Mouse (Mus musculus) MEL-GATA-1-ER (cell line): Measurements from ENCODE around the gene Defb43.

Experiments used
- DNase-seq: peaks from one replicate; pipeline ENCODE4 v3.0.0-alpha.2; 2012; ENCODE audit warnings: low read depth; ENCODE audit errors: extremely low read depth

Defb43 gene

GRCm38 (mm10) chr14:63011471-63011870, at the start of gene Defb43:
TSS of gene Defb43 (plus strand) at chr14:63011771.
- no peak for DNase-seq

- DNase-seq, result no peak
Observed at GRCm38 (mm10) chr14:62963632-62964031, 47.9 kb upstream of the Defb43 start.

GRCm38 (mm10) chr14:62965342-62965741, 46.2 kb upstream of the Defb43 start:
- DNase-seq, result no peak

GRCm38 (mm10) chr14:62965811-62966520, 45.6 kb upstream of the Defb43 start:
- DNase-seq, result no peak

GRCm38 (mm10) chr14:62975046-62975445, 36.5 kb upstream of the Defb43 start:
- peak; percentile 30 for DNase-seq

GRCm38 (mm10) chr14:62979815-62980214, 31.8 kb upstream of the Defb43 start:
- DNase-seq, result peak; percentile 70

- DNase-seq, result no peak
Observed at GRCm38 (mm10) chr14:62984410-62984809, 27.2 kb upstream of the Defb43 start, which contains the start of gene Defb48. TSS of gene Defb48 (minus strand) at chr14:62984510.

GRCm38 (mm10) chr14:62991271-62991670, 20.3 kb upstream of the Defb43 start:
- DNase-seq, result no peak

- no peak for DNase-seq
Observed at GRCm38 (mm10) chr14:62991849-62992510, 19.6 kb upstream of the Defb43 start.

- no peak for DNase-seq
Observed at GRCm38 (mm10) chr14:62997777-62998176, 13.8 kb upstream of the Defb43 start, which contains the start of gene Defb47. TSS of gene Defb47 (plus strand) at chr14:62998077.

- DNase-seq, result no peak
Observed at GRCm38 (mm10) chr14:62998977-62999376, 12.6 kb upstream of the Defb43 start.

- DNase-seq, result no peak
Observed at GRCm38 (mm10) chr14:63002588-63002987, 9.0 kb upstream of the Defb43 start.

- DNase-seq, result no peak
Observed at GRCm38 (mm10) chr14:63013082-63013481, 1.5 kb downstream of the Defb43 start.

GRCm38 (mm10) chr14:63014667-63015066, 3.1 kb downstream of the Defb43 start:
- no peak for DNase-seq

GRCm38 (mm10) chr14:63020524-63021156, 9.1 kb downstream of the Defb43 start:
- DNase-seq, result no peak

- no peak for DNase-seq
Observed at GRCm38 (mm10) chr14:63046691-63047090, 35.1 kb downstream of the Defb43 start, which contains the start of gene Defb42. TSS of gene Defb42 (plus strand) at chr14:63046991.

- DNase-seq, result no peak
Observed at GRCm38 (mm10) chr14:63049910-63050370, 38.4 kb downstream of the Defb43 start, which contains the start of gene Defb30. TSS of gene Defb30 (minus strand) at chr14:63049960.

GRCm38 (mm10) chr14:63050769-63051168, 39.2 kb downstream of the Defb43 start:
- DNase-seq, result peak; percentile 65

- DNase-seq, result no peak
Observed at GRCm38 (mm10) chr14:63054729-63055128, 43.2 kb downstream of the Defb43 start.

GRCm38 (mm10) chr14:63060361-63060760, 48.8 kb downstream of the Defb43 start:
- DNase-seq, result no peak

GRCm38 (mm10) chr14:63062184-63062583, 50.6 kb downstream of the Defb43 start:
- DNase-seq, result peak; percentile 59

GRCm38 (mm10) chr14:63065391-63065790, 53.8 kb downstream of the Defb43 start:
- no peak for DNase-seq
